Mouse (Mus musculus): ENCODE data around the gene Il12a. TPM values are rescaled to one million over a fixed set of nuclear protein-coding genes. Genes with fewer than 3 reads are reported as not detected.

Gene Il12a
- polyA plus RNA-seq, 1 experiment = 7.0 TPM

DNA sequence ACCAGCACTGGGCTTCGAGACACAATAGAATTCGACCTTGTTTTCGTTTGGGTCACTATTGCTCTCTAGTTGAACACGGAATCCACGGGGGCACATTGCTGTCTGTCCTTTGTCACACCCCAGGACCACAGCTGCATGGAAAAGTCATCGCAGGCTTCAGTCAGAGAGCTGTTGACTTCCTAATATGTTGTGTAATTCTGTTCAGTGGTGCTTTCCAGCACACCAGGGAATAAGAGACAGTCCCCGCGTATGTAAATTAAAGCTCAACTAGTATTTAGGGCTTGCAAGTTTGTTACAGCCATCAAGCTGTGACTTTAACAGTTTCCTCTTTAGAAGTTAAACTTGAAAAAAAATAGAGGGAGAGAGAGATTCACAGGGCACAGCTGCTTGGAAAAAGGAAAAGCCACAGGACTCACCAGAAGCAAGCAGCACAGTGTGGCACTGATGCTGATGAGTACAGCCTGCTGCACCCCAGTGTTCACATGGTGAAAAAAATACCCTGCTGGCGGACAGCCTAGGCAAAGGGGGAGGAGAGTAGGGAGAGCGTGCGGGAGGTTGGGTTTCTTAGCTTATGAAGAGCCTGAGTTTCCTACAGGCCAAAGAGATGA is 3.1 kb downstream of the Il12a start:
- Histone ChIP-seq H3K4me1 (ENCODE audit: control insufficient read depth, insufficient read depth, low read length) (peaks cover 10% of the 10 kb centered on the region), H3K27ac (ENCODE audit: insufficient read depth, low read length) (peak overlapping the region; percentile 79), H3K4me3 (ENCODE audit: insufficient read depth, low read length) (no peak overlapping the region)
- no peak for TF ChIP-seq CTCF (IDR thresholded peaks at IDR 0.05; ENCODE audit: extremely low read depth, insufficient read depth, low read length)
- TF ChIP-seq POLR2A (IDR thresholded peaks at IDR 0.05; ENCODE audit: extremely low read depth, insufficient read depth, low read length) = peak; percentile 50; the same call in 1 of the 2 replicates

DNA sequence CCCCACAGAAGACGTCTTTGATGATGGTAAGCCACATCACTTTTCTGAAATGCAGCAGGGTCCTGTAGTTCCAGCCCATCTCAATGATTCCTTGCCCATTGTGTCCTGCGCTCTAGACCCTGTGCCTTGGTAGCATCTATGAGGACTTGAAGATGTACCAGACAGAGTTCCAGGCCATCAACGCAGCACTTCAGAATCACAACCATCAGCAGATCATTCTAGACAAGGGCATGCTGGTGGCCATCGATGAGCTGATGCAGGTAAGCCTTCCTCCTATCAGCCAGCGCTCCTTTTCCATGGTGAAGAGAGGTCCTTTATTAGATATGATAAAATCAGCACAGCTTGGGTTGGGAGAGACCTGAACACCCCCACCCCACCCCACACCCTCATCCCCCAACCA is 4.9 kb downstream of the Il12a start:
- Histone ChIP-seq H3K4me3 (ENCODE audit: insufficient read depth, low read length) (no peak overlapping the region), H3K4me1 (ENCODE audit: control insufficient read depth, insufficient read depth, low read length) (peaks cover 10% of the 10 kb centered on the region), H3K27ac (ENCODE audit: insufficient read depth, low read length) (no peak overlapping the region)
- no peak for TF ChIP-seq POLR2A (IDR thresholded peaks at IDR 0.05; ENCODE audit: extremely low read depth, insufficient read depth, low read length)
- no peak for TF ChIP-seq CTCF (IDR thresholded peaks at IDR 0.05; ENCODE audit: extremely low read depth, insufficient read depth, low read length)

DNA sequence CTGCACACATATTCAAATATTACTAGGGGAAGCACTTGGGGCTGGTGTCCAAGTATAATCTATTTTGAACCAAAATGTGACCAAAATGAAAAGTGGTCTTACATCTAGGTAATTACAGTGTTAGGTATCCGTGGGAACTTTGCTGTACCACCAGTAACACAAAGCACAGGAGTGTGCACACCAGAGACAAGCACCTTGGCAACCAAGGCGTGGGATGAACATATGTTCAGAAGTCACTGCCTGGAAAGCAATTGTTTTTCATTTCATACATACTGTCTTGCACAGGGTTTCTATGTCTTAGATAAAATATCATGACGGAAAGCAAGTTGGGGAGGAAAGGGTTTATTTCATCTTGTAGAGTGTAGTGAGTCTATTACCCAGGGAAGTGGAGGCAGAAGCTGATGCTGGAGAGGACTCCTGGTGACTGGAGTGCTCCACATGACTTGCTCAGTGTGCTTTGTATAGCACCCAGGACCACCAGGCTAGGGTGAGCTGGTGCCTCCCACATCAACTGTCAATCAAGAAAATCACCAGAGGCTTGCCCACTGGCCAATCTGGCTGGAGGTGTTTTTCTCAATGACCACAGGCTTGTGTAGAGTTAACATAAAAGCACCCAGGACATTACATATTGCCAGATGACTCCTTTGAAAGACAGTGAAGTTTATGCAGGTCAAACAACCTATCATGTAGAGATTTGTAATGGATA is 6.2 kb downstream of the Il12a start:
- Histone ChIP-seq H3K4me3 (ENCODE audit: insufficient read depth, low read length) (no peak overlapping the region), H3K27ac (ENCODE audit: insufficient read depth, low read length) (no peak overlapping the region), H3K4me1 (ENCODE audit: control insufficient read depth, insufficient read depth, low read length) (peaks cover 10% of the 10 kb centered on the region)
- TF ChIP-seq POLR2A (IDR thresholded peaks at IDR 0.05; ENCODE audit: extremely low read depth, insufficient read depth, low read length) (no peak), CTCF (IDR thresholded peaks at IDR 0.05; ENCODE audit: extremely low read depth, insufficient read depth, low read length) (no peak)

DNA sequence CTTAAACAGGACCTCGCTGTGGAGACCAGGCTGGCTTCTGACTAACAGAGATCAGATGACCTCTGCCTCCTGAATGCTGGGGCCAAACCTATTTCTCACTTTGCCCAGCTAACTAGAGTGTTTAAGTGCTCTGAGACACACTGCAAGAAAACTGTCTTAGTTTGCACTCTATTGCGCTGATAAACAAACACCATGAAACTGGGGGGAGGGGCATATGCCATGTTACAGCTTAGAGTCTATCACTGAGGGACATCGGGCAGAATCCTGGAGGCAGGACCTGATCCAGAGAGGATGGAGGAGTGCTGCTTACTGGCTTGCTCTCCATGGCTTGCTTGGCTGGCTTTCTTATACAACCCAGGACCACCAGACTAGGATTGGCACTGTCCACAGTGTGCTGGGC is 8.2 kb downstream of the Il12a start:
- H3K27ac ChIP-seq (ENCODE audit: insufficient read depth, low read length) = no peak overlapping the region
- TF ChIP-seq CTCF (IDR thresholded peaks at IDR 0.05; ENCODE audit: extremely low read depth, insufficient read depth, low read length) = no peak
- TF ChIP-seq POLR2A (IDR thresholded peaks at IDR 0.05; ENCODE audit: extremely low read depth, insufficient read depth, low read length) = no peak
- H3K4me3 ChIP-seq (ENCODE audit: insufficient read depth, low read length) = no peak overlapping the region
- no peaks in the 10 kb centered on the region; the same call in 1 of the 2 replicates for H3K4me1 ChIP-seq (ENCODE audit: control insufficient read depth, insufficient read depth, low read length)

DNA sequence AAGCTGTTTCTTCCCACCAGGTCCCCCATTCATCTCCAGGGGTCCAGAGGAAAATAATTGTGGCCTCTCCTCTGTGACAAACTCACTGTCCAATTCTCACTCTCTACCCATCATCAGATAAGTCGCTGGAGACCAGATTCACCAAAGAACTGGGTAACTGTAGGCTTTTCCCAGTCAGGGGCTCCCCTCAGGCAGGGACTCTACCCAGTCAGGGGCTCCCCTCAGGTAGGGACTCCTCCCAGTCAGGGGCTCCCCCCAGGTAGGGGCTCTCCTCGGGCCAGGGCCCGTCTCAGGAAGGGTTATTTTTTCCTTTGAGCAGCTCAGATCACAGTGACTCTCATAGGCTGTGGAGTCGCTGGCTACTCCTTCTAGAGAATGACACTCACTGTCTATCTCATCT is 9.6 kb downstream of the Il12a start:
- H3K4me3 ChIP-seq (ENCODE audit: insufficient read depth, low read length) = no peak overlapping the region
- H3K4me1 ChIP-seq (ENCODE audit: control insufficient read depth, insufficient read depth, low read length) = no peaks in the 10 kb centered on the region
- TF ChIP-seq CTCF (IDR thresholded peaks at IDR 0.05; ENCODE audit: extremely low read depth, insufficient read depth, low read length) (no peak), POLR2A (IDR thresholded peaks at IDR 0.05; ENCODE audit: extremely low read depth, insufficient read depth, low read length) (no peak)
- no peak overlapping the region for H3K27ac ChIP-seq (ENCODE audit: insufficient read depth, low read length)

DNA sequence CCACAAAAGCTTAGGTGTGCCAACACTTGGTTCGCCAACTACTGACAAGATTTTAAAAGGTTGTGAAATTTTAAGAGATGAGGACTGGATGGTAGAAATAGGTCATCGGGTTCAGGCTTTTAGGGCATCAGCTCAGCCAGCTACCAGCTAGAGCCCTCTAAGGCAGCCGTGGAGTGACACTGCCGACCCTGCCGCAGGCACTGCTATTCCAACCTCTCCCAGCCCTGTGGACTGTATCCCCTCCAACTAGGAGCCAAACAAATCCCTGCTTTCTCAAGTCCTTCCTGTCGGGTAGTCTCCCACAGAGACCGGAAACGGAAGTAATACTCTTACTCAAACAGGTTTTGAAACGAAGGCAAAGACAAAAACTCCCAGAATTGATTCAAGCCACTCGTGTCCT is 15.9 kb downstream of the Il12a start:
- H3K4me1 ChIP-seq (ENCODE audit: control insufficient read depth, insufficient read depth, low read length) = no peaks in the 10 kb centered on the region
- no peak overlapping the region for H3K27ac ChIP-seq (ENCODE audit: insufficient read depth, low read length)
- H3K4me3 ChIP-seq (ENCODE audit: insufficient read depth, low read length) = no peak overlapping the region
- no peak for TF ChIP-seq CTCF (IDR thresholded peaks at IDR 0.05; ENCODE audit: extremely low read depth, insufficient read depth, low read length)
- TF ChIP-seq POLR2A (IDR thresholded peaks at IDR 0.05; ENCODE audit: extremely low read depth, insufficient read depth, low read length) = no peak

DNA sequence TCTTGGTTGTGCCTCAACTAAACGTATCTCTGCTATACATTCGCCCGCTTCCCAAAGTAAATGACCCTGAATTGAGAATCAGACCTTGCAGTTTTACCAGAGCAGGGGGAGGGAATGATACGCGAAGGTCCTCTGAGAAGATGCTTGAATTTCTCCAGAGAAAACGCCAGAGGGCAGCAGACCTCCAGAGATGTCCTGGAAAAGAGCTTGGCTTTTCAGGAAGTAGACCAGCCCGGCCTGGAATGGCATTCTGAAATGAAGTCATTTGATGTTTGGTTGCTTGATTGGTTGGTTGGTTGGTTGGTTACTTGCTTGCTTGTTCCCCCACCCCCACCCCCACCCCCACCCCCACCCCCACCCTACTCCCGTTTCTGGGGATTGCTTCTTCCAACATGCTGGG is 17.8 kb downstream of the Il12a start:
- no peak overlapping the region for H3K4me3 ChIP-seq (ENCODE audit: insufficient read depth, low read length)
- H3K27ac ChIP-seq (ENCODE audit: insufficient read depth, low read length) = no peak overlapping the region
- TF ChIP-seq CTCF (IDR thresholded peaks at IDR 0.05; ENCODE audit: extremely low read depth, insufficient read depth, low read length) (peak; percentile 70), POLR2A (IDR thresholded peaks at IDR 0.05; ENCODE audit: extremely low read depth, insufficient read depth, low read length) (no peak)
- H3K4me1 ChIP-seq (ENCODE audit: control insufficient read depth, insufficient read depth, low read length) = no peaks in the 10 kb centered on the region

DNA sequence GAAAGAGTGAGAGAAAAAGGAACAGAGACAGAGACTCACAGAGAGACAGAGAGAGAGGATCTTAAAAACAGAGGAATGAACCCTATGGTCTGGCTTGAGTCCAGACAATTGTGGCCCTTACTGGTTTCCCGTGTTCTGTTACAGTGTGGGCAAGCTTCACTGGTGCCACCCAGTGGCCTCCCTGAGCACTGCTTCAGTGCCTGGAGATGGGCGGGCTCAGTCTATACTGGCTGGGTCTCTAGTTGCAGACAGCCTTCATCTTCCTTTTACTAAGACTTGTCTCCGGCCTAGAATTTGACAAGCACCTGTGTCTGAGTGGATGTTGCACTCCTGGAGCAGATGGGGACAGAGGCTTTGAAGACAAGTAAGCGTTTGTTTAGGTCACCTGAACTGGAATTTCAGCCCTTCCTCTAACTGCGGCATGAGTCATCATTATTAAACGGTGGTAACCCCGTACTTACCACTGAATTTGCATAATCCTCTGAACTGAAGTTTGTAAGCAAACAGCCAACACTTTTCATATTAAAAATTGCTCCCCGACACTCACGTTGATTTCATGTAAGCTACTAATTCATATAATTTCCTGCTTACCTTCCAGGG is 18.9 kb downstream of the Il12a start:
- TF ChIP-seq CTCF (IDR thresholded peaks at IDR 0.05; ENCODE audit: extremely low read depth, insufficient read depth, low read length) (peak; percentile 80), POLR2A (IDR thresholded peaks at IDR 0.05; ENCODE audit: extremely low read depth, insufficient read depth, low read length) (no peak)
- H3K4me1 ChIP-seq (ENCODE audit: control insufficient read depth, insufficient read depth, low read length) = no peaks in the 10 kb centered on the region
- H3K27ac ChIP-seq (ENCODE audit: insufficient read depth, low read length) = no peak overlapping the region
- H3K4me3 ChIP-seq (ENCODE audit: insufficient read depth, low read length) = no peak overlapping the region

DNA sequence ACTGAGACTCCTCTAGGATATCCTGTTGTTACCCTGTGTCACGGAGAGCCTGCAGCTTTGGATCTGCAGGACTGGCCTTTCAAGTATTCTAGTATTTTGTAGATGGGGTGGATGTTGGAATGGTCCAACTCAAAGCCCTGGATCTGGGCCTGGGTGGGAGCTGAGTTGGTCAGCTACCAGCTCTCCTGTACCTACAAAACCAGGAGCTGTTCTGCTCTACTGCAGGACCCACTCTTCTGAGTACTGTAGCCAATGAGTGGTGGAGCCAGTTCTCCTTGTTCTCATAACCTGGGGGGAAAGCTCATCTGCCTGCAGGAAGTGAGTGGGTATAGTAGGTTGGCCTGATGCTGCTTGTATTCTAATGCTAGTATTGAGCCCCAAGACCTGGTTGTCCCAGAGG is 20.0 kb downstream of the Il12a start:
- H3K27ac ChIP-seq (ENCODE audit: insufficient read depth, low read length) = no peak overlapping the region
- H3K4me3 ChIP-seq (ENCODE audit: insufficient read depth, low read length) = no peak overlapping the region
- no peaks in the 10 kb centered on the region for H3K4me1 ChIP-seq (ENCODE audit: control insufficient read depth, insufficient read depth, low read length)
- TF ChIP-seq CTCF (IDR thresholded peaks at IDR 0.05; ENCODE audit: extremely low read depth, insufficient read depth, low read length) = no peak
- no peak for TF ChIP-seq POLR2A (IDR thresholded peaks at IDR 0.05; ENCODE audit: extremely low read depth, insufficient read depth, low read length)

DNA sequence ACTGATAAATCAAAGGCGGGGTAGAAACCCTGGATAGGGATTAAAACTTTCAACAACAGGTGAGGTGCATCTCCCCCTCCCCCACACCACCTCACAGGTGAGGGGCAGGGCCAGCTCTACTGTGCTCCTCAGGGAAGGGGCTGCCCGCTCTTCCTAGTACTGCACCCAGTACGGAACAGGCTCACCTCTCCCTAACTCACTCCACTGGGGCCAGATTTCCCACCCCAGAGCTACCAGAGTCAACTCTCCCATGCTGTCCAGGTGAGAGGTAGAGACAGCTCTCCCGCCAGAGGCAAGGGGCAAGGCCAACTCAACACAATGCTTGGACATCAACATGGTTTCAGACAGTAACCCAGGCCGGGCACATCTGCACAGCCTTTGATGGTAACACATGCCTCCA is 21.1 kb downstream of the Il12a start:
- no peak for TF ChIP-seq POLR2A (IDR thresholded peaks at IDR 0.05; ENCODE audit: extremely low read depth, insufficient read depth, low read length)
- no peak for TF ChIP-seq CTCF (IDR thresholded peaks at IDR 0.05; ENCODE audit: extremely low read depth, insufficient read depth, low read length)
- Histone ChIP-seq H3K27ac (ENCODE audit: insufficient read depth, low read length) (no peak overlapping the region), H3K4me1 (ENCODE audit: control insufficient read depth, insufficient read depth, low read length) (no peaks in the 10 kb centered on the region), H3K4me3 (ENCODE audit: insufficient read depth, low read length) (no peak overlapping the region)
